Mouse (Mus musculus): ENCODE results near the gene Cbarp. TPM values are rescaled to one million over a fixed set of nuclear protein-coding genes. Genes with fewer than 3 reads are reported as not detected.

Gene Cbarp
- total RNA-seq (2023), result 1 to 10 TPM; 3.7 to 4.5 TPM

GRCm38 (mm10) chr10:80140666-80141035, at the start of gene Cbarp:
Gene Cbarp (minus strand): TSS chr10:80140835.

GRCm38 (mm10) chr10:80179068-80180051, 38.7 kb upstream of the Cbarp start, which contains the start of gene Efna2:
Gene Efna2 (plus strand): TSS chr10:80179482.

DNA sequence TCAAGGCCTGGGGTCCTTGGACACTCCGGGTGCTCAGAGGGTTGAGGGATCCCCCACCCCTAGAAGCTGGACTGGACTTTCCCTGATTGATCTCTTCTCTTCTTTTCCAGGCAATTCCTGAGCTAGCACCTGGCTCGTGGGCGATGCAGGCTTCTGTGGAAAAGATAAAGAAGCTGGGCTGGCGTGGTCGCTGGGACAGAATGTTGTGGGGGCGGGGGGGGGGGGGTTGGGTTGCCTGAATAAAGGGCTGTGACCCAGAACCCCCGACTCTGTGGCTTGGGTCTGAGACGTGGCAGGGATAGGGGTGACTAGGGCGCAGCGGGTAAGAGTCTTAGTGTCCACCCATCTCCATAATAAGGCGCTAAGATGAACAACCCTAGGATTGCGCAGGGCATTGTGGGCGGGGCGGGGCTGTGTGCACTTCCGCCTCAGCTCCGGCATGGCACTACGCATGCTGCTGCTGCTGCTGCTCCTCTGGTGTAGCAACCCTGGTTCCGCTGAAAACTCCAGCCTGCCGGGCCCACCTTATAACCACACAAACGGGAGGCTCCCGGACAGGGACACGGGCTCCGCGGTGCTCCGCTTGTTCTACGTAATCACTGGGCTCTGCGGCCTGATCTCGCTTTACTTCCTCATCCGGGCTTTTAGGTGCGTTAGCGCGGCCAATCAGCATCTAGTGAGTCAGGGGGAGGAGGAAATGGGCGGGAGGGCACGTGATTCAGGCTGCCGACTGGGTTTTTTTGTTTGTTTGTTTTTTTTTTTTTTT, 32.1 kb upstream of the Cbarp start, which contains the start of gene 1600002K03Rik:
Gene 1600002K03Rik, plus strand, starts transcription at position 418 of the 766 bp plus-strand sequence.

GRCm38 (mm10) chr10:80165392-80166128, 24.9 kb upstream of the Cbarp start, which contains the start of gene Cirbp:
Gene Cirbp (plus strand): TSS chr10:80165985.

DNA sequence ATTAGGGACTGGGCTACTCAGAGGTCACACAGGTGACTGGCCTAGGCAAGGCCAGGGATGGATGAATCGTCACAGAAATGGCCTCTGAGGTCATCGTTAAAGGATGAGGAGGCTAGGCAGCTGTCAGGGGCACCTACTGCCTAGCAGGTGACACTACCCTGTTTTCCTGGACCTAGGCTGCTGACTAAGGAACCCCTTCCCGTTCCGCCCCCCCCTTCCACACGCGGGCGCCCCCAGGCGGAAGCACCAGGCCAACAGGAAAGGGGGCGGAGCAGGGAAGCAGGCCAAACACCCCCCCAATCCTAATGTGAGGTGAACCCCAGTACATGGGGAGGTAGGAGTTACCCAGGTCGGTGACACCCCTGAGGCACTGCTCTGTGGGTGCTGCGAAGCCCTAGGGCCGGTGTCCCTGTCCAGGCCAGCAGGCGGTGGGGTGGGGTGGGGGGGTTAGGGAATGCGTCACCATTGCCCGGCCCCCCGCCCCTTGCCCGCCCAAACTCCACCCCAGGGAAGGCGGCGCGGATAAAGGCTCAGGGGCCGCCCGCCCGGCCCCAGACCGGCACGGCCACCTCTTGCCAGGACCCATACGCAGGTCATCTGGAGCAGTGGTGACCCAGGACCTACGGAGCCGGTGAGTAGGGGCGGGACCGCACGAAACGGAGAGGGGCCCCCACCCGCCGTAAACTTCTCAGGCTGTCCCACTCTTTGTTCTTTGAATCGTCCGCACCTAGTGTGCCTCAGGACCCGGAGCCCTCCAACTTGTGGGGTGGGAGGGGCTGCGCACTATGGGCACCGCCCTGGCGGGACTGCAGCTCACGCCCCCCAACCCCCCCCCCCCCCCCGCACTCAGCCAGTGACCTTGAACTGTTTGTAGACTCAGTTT, 7.3 kb upstream of the Cbarp start, which contains the start of gene Midn:
Gene Midn, plus strand, starts transcription at position 554 of the 883 bp plus-strand sequence.

DNA sequence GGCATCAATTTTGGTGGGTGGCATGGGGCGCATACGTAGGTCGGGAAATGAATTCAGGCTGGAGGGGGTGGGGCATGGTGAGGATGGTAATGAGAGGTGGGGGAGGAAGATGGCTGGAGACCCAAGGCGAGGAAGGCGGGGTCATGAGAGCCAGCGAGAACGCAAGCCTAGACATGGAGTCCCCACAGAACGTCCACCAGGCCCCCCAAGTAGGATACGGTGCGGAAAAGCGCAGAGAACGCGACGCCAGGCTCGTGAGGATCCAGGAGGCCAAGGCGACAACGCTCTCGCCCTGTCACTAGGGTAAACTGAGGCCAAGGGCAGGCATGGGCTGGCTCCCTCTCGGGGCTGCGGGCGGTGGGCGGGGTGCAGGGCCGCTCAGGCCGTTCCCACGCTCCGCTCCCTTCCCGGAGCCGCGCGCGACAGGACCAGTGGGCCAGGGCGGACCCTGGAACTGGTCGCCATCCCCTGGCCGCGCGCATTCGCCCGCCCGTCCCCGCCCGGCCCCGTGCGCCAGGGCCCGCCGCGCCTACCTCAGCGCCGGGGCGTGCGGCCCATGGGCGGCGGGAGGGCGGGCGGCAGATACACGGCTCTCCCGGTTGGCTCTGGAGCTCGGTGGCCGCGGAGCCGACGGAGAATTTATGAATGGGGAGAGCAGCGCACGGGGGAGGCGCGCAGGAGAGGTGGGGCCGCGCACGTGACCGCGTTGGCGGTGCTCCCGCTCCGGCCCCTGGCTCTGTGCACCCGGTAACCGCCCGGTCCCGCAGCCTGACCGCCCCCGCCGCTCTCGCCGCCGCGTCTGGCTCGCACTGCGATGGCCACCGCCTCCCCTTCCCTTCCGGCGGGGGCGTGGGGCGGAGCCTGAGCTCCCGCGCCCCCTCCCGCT, 1.8 kb downstream of the Cbarp start, which contains the start of gene Atp5d:
Gene Atp5d, plus strand, starts transcription at position 80 of the 886 bp plus-strand sequence.

GRCm38 (mm10) chr10:80115290-80115943, 25.2 kb downstream of the Cbarp start, which contains the start of gene Stk11:
Gene Stk11 (plus strand): TSS chr10:80115803.

GRCm38 (mm10) chr10:80105460-80105859, 35.2 kb downstream of the Cbarp start, which contains the start of gene Sbno2:
Gene Sbno2 (minus strand): TSS chr10:80105571.

Other genes starting within 250 kb of the Cbarp start
- not detected for gene Cfd, start 250.0 kb downstream of the Cbarp start, total RNA-seq (2023)
- 10 to 100 TPM; 33.8 to 45.6 TPM for gene Med16, start 231.9 kb downstream of the Cbarp start, total RNA-seq (2023)
- gene Gm26602, start 230.0 kb downstream of the Cbarp start, total RNA-seq (2023), result not detected
- gene Kiss1r, start 223.9 kb downstream of the Cbarp start, total RNA-seq (2023), result 1 to 10 TPM; 1.1 to 1.5 TPM
- 100 to 1,000 TPM; 103 to 108 TPM for gene R3hdm4, start 219.6 kb downstream of the Cbarp start, total RNA-seq (2023)
- 10 to 100 TPM; 72.0 to 93.0 TPM for gene Arid3a, start 213.8 kb downstream of the Cbarp start, total RNA-seq (2023)
- 10 to 100 TPM; 14.9 to 15.3 TPM for gene Wdr18, start 180.7 kb downstream of the Cbarp start, total RNA-seq (2023)
- gene Grin3b, start 170.1 kb downstream of the Cbarp start, total RNA-seq (2023), result not detected
- gene Tmem259, start 156.5 kb downstream of the Cbarp start, total RNA-seq (2023), result 100 to 1,000 TPM; 159 to 170 TPM
- 100 to 1,000 TPM; 264 to 285 TPM for gene Cnn2, start 152.3 kb downstream of the Cbarp start, total RNA-seq (2023)
- 100 to 1,000 TPM; 123 to 126 TPM for gene Abca7, start 144.3 kb downstream of the Cbarp start, total RNA-seq (2023)
- 100 to 1,000 TPM; 445 to 469 TPM for gene Arhgap45, start 124.2 kb downstream of the Cbarp start, total RNA-seq (2023)
- 10 to 100 TPM; 70.3 to 88.5 TPM for gene Polr2e, start 101.0 kb downstream of the Cbarp start, total RNA-seq (2023)
- 100 to 1,000 TPM; 295 to 325 TPM for gene Gpx4, start 93.7 kb downstream of the Cbarp start, total RNA-seq (2023)
- 100 to 1,000 TPM; 221 to 224 TPM for gene Sbno2, start 35.3 kb downstream of the Cbarp start, total RNA-seq (2023)
- 100 to 1,000 TPM; 122 to 129 TPM for gene Stk11, start 25.0 kb downstream of the Cbarp start, total RNA-seq (2023)
- 100 to 1,000 TPM; 165 to 182 TPM for gene Atp5d, start 2.2 kb downstream of the Cbarp start, total RNA-seq (2023)
- gene Midn, start 7.4 kb upstream of the Cbarp start, total RNA-seq (2023), result 100 to 1,000 TPM; 150 to 162 TPM
- 10 to 100 TPM; 46.0 to 76.6 TPM for gene Cirbp, start 25.1 kb upstream of the Cbarp start, total RNA-seq (2023)
- gene 1600002K03Rik, start 32.1 kb upstream of the Cbarp start, total RNA-seq (2023), result 10 to 100 TPM; 11.8 to 19.2 TPM
- under 1 TPM; 0.24 to 0.49 TPM for gene Efna2, start 38.6 kb upstream of the Cbarp start, total RNA-seq (2023)
- 10 to 100 TPM; 36.1 to 46.4 TPM for gene Mum1, start 85.6 kb upstream of the Cbarp start, total RNA-seq (2023)
- 10 to 100 TPM; 70.2 to 74.7 TPM for gene Ndufs7, start 108.3 kb upstream of the Cbarp start, total RNA-seq (2023)
- gene Gamt, start 120.2 kb upstream of the Cbarp start, total RNA-seq (2023), result 10 to 100 TPM; 12.4 to 13.8 TPM
- gene Dazap1, start 120.7 kb upstream of the Cbarp start, total RNA-seq (2023), result 10 to 100 TPM; 83.2 to 97.3 TPM
- 1,000 to 10,000 TPM; 1,532 to 1,602 TPM for gene Rps15, start 151.6 kb upstream of the Cbarp start, total RNA-seq (2023)
- gene Apc2, start 155.1 kb upstream of the Cbarp start, total RNA-seq (2023), result under 1 TPM in 1 of 2 experiments, not detected in 1; 0.06 TPM
- gene 2310011J03Rik, start 179.7 kb upstream of the Cbarp start, total RNA-seq (2023), result 10 to 100 TPM; 26.6 to 30.0 TPM
- gene Pcsk4, start 188.7 kb upstream of the Cbarp start, total RNA-seq (2023), result not detected
- not detected for gene Reep6, start 189.1 kb upstream of the Cbarp start, total RNA-seq (2023)
- gene Adamtsl5, start 207.6 kb upstream of the Cbarp start, total RNA-seq (2023), result under 1 TPM; 0.63 to 0.64 TPM
- not detected for gene Plk5, start 215.6 kb upstream of the Cbarp start, total RNA-seq (2023)
- 1 to 10 TPM; 9.4 to 9.6 TPM for gene Mex3d, start 246.8 kb upstream of the Cbarp start, total RNA-seq (2023)

Data from monocyte, adult 59 days (primary cell).